Mouse (Mus musculus) spleen, embryonic (tissue): ENCODE results near the gene Elf2.

ENCODE experiments used
- CTCF ChIA-PET: fragments of 350-600 bp; sonication (Branson Sonifier 250); formaldehyde crosslinking; loops from one replicate; lab custom pipeline; 2022; lab: Charles Lee

Elf2 gene

DNA sequence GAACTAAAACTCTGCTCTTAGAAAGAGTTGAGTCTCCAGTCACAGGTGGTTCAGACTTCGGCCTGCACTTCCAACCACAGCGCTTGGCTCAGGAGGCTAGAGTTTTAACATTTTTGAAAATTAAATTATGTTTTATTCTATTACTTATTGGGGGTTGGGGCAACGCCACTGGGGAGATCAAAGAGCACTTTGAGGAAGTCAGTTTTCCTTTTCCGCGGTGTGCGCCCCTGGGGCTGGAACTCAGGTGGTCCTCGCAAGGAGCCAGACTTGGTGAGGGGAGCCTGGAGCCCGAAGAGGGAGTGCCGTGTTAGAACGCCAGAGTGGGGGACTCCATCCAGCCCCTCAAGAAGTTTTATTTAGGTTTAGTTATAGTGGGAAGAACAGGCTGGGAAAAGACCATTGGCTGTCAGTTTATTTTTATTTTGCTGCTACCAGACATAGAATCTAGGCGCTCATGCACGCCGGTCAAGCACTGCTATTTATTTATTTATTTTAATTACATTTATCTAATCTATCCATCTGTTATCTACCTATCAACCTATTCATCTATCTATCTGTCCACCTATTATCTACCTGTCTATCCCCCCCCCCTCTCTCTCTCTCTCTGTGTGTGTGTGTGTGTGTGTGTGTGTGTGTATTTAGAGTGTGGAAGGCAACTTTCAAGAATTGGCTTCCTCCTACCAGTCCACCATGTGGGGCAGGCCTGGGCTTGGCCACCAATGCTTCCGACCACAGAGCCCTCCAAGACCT lies 19.3 kb upstream of the Elf2 start:
- CTCF ChIA-PET, result interaction anchor here (0.6 to 0.7 kb wide), 2 partner anchors 32 to 123 kb away, joined by 3 read pairs; no protein-coding TSS in a partner anchor

DNA sequence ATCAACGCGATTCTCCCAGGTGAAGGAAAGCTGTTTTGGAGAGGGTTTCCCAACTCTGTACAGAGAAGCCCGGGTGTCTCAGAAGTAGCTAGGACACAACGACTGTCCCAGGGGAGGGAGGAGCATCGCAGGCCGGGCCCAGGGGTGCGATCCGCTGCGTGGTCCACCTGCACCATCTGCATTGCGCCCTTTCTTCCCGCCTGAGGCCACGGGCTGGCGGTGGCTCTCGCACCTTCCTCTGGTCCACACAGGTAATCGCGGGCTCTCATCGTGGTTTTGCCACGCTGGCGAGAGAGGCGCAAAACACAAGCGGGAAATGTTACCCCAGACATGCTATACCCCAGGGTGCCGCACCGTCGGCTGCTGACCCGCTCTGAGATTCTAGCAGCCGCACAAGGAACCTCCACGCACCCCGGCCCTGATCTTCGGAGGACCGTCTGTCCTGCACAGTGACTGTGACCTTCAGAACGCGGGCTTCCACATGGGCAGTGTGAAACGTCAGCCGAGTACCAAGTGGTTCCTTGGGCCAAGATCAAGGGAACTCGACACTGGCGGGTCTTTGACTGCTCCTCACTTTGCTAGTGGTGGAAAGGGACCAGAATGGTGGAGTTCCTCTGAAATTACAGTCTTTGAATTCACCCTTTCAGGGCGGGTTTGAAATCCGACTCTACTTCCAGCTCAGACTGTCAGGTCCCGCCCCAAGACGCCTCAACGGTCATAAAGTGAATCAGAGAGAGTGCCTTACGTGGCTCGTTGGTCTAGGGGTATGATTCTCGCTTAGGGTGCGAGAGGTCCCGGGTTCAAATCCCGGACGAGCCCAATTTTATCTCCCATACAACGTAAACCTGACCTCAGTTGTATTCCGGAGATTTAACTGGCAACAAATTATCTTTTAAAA lies 18.4 kb upstream of the Elf2 start:
- CTCF ChIA-PET, result interaction anchor here (0.6 kb wide), 1 partner anchor 45 kb away, joined by 3 read pairs; no protein-coding TSS in a partner anchor

DNA sequence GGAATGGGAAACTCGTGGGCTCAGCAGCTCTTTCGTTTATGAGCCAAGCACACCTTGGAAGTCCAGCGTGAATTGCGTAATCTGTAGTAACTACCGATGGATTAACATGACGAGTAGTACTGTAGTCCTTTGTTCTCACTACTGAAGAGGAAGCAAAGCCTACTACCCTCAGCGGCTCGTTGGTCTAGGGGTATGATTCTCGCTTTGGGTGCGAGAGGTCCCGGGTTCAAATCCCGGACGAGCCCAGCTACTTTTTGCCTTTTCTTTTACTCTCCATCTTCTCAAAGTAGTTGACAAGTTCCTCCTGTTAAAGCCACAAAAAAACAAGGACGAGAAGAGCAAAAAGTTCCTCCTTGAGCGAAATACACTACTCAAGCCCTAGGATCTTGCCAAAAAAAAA lies 17.7 kb upstream of the Elf2 start:
- CTCF ChIA-PET, result interaction anchor here (0.6 to 1.1 kb wide), 3 partner anchors 44 to 1913 kb away, joined by 3 to 15 read pairs (median 4); no protein-coding TSS in a partner anchor

DNA sequence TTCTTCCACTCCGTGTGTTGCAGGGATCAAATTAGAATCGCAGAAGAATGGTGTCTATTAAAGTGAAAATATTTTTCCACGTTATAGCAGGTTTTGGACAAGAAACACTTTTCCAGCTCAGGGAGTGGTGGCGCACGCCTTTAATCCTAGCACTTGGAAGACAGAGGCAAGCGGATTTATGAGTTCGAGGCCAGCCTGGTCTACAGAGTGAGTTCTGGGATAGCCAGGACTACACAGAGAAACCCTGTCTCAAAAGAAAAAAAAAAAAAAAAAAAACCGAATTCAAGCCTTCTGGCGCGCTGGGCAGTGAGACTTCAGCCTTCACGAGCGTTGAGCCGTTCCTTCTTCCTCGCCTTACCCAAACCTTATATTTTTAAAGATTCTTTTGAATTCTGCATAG lies 17.2 kb upstream of the Elf2 start:
- CTCF ChIA-PET, result interaction anchor here (0.6 to 1.1 kb wide), 4 partner anchors 18 to 1914 kb away, joined by 3 to 15 read pairs (median 4); no protein-coding TSS in a partner anchor

DNA sequence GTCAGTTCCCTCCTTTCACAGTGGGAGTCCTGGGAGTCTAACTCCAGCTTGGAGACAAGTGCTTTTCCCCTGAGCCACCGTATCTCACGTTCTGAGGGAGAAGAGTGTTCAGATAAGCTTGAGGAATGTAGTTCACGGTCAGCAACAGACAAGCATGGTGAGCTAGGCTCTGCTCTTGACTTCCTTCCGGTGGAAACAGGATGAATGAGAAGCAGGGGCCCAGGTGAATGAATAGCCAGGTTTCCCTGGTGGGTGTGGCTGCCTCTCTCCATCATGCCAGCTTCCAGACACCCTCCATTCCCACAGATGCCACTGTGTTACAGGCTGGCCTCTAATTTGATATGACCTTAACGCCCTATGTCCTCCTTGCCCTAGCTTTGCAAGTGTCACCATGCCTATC lies 16.6 kb upstream of the Elf2 start:
- CTCF ChIA-PET, result interaction anchor here (0.6 to 1.1 kb wide), 3 partner anchors 18 to 121 kb away, joined by 4 to 5 read pairs (median 4); no protein-coding TSS in a partner anchor

DNA sequence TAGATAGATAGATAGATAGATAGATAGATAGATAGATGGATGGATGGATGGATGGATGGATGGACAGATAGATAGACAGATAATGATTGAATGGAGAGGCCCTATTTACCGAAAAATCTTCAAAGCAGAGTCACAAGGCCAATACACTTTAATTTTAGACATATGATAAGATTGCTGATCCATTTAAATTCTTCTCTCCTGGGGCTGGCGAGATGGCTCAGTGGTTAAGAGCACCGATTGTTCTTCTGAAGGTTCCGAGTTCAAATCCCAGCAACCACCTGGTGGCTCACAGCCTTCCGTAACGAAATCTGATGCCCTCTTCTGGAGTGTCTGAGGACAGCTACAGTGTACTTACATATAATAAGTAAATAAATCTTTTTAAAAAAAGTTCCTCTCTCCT lies 14.5 kb upstream of the Elf2 start:
- CTCF ChIA-PET, result interaction anchor here (0.7 to 1.2 kb wide), 2 partner anchors 67 to 358 kb away, joined by 3 to 4 read pairs; no protein-coding TSS in a partner anchor

DNA sequence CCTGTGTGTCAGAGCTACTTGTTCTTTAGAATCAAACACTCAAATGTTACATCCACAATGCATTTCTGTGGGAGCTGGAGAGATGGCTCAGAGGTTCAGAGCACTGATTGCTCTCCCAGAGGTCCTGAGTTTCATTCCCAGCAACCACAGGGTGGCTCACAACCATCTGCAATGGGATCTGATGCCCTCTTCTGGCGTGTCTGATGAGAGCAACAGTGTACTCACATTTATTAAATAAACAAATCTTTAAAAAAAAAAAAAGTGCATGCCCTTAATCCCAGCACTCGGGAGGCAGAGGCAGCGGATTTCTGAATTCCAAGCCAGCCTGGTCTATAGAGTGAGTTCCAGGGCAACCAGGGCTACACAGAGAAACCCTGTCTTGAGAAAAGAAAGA lies 13.6 kb upstream of the Elf2 start:
- CTCF ChIA-PET, result interaction anchor here (0.7 to 2.1 kb wide), 4 partner anchors 11 to 357 kb away, joined by 3 to 7 read pairs (median 4); no protein-coding TSS in a partner anchor

DNA sequence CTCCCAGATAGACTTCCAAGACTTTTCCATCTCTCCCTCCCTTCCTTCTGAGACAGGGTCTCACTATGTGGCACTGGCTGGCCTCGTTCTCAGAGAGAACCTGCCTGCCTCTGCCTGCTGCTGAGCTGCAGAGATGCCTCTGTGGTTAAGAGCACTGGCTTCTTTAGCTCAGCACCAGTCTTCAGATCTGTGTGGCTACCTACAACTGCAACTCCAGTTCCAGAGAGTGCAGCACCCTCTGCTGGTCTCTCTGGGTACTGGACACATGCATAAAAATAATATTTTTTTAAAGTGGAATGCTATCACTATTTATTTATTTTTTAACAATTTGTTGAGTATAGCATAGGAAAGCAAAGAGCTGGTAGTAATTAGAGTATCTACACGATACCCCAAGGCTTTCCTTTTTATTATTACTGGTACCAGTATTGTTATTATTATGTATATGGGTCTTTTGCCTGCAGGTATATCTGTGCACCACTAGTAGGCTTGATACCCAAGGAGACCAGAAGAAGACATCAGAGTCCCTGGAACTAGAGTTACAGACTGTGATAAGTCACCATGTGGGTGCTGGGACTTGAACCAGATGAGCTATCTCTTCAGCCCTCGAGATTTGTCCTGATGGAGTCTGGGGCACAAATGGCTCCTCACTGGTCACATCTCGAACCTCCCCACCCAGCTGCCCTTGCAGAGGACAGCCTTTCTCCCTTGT lies 13.0 kb upstream of the Elf2 start:
- CTCF ChIA-PET, result interaction anchor here (1.0 to 2.1 kb wide), 4 partner anchors 12 to 65 kb away, joined by 3 to 7 read pairs (median 4); no protein-coding TSS in a partner anchor

DNA sequence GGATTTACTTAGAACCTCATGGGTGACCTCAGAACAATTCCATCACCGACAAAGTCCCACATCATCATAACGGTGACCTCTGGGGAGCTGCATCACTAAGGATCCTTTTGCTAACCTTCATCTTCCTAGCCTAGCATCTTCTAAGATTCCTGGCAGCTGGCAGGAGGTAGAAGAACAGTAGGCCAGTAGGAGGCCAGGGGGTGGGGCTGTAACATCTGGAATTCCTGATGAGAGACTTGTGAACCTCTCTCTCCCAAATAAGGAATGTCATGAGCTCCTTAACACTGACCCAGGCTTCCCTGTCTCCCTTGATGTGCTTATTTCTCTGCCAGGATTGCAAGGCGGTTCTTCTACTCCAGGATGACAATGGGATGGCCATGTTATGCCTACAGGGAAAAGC lies 10.3 kb upstream of the Elf2 start:
- CTCF ChIA-PET, result no interaction called here

DNA sequence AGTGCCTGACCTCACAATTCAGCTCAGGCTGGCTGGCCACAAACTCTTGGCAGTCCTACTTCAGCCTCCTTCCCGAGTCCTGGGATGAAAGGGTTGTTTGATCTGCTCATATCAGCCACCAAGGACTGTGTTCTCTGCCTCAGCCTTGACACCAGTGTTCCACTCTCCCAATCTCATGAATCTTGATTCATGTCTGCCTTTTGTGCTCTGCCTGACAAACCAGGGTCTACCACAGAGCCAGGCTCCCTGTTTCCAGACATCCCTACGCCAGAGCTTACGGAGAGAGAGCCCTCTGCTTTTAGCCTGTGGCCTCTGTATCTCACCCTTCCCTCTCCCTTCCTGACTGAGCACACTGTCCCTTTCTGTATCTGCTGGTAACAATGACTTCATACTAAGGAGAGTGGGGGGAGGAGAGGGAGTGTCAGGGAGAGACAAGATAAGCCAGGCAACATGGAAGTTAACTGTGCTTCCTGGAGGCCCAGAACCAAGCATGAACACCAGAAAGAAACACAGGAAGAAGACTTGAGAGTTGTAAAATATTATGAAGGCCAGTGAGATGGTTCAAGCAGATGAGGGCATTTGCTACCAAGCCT lies 8.3 kb upstream of the Elf2 start:
- CTCF ChIA-PET, result no interaction called here

DNA sequence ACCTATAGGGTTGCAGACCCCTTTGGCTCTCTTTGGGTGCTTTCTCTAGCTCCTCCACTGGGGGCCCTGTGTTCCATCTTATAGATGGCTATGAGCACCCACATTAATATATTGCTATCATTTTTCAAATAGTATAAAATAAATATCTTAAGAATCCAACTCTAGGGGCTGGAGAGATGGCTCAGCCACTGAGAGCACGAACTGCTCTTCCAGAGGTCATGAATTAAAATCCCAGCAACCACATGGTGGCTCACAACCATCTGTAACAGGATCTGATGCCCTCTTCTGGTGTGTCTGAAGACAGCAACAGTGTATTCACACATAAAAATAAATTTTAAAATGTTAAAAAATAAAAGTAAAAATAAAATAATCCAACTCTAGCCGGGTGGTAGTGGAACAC lies 4.6 kb upstream of the Elf2 start:
- CTCF ChIA-PET, result interaction anchor here (0.6 kb wide), 1 partner anchor 85 kb away, joined by 3 read pairs; no protein-coding TSS in a partner anchor

DNA sequence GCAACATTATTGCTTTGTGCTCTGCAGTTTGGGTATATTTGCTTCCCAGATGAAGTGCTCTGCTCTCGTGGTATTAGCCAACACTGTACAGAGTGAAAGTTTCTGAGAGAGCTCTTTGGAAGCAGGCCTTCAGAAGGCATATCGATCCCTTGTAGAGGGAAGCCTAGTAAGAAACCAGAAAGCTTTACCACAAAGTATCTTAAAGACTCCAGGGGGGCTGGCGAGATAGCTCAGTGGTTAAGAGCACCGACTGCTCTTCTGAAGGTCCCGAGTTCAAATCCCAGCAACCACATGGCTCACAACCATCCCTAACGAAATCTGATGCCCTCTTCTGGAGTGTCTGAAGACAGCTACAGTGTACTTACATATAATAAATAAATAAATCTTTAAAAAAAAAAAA lies 3.7 kb upstream of the Elf2 start:
- CTCF ChIA-PET, result interaction anchor here (0.6 kb wide), 1 partner anchor 85 kb away, joined by 3 read pairs; no protein-coding TSS in a partner anchor

DNA sequence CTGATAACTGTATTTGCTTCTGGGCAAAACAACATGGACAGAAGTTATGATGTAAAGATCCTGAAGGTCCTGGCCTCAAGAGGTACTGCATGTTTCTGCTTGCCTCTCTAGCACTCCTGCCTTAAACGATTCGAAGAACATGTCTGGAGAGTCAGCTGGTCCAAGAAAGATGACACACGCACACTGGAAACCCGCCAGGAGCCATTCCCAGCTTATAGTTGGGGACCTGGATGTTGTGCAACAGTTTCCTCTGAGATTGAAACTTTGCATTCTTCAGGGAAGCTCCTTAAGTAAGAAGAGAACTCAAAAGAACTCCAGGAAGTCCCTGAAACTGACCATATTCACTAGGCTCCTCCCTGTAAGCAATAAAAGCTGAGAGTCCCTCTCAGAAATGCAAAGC lies 2.8 kb upstream of the Elf2 start:
- CTCF ChIA-PET, result no interaction called here

DNA sequence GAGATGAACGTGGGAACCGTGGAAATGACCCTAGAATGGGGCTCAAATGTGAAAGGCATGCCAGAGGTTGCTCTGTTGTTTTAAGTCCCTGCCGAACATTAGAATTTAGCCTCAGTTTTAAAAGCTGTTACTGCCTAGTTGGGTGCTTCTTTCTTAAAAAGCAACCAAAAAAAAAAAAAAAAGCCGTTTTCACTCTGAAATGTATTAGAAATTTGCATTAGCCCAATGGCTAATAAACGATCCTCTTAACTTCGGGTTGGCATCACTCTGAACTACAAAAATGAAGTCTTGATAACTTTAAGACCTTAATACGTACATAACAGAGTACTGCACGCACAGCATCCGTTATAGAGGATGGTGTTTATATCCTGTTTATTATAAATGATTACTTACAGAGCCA lies 1.7 kb upstream of the Elf2 start:
- CTCF ChIA-PET, result interaction anchor here (0.6 to 1.0 kb wide), 2 partner anchors 13 to 27 kb away, joined by 3 to 4 read pairs; no protein-coding TSS in a partner anchor

DNA sequence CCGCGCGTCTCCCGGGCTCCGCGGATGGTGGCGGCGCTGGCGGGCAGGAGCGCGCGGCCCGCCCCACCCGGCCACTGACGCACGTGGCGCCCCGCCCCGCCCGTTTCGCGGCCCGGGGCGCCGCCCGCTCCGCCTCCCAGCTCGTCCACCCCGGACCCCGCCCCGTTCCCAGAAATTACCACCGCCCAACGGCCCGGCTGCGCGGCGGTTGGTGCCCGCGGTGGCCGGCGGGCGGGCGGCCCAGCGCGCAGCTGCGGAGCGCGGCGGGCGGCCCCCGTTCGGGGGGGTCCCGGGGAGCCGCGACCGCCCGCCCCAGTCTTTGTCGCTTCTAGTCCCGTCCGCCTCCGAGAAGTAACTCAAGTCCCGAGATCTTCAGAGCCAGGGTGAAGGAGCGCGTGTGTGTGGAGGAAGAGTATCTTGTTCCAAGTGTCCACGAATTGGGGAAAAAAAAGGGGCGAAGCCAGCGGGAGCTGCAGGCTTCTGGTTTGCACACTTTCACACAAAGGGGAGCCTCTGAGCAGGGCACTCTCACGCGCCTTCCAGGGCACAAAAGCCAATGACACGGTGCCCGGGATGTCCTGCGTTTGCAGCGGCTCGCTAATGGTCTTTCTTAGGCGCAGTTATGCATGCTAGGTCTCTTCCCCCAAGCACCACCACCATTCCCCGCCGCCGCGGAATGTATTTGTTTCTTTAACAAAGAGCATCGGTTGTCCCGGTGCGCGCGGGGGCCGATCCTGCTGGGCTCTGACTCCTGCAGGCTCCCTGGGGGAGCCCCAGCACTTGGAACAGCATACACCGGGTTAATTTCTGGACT lies 1.0 kb upstream of the Elf2 start:
- CTCF ChIA-PET, result interaction anchor here (0.6 kb wide), 1 partner anchor 13 kb away, joined by 4 read pairs; no protein-coding TSS in a partner anchor

DNA sequence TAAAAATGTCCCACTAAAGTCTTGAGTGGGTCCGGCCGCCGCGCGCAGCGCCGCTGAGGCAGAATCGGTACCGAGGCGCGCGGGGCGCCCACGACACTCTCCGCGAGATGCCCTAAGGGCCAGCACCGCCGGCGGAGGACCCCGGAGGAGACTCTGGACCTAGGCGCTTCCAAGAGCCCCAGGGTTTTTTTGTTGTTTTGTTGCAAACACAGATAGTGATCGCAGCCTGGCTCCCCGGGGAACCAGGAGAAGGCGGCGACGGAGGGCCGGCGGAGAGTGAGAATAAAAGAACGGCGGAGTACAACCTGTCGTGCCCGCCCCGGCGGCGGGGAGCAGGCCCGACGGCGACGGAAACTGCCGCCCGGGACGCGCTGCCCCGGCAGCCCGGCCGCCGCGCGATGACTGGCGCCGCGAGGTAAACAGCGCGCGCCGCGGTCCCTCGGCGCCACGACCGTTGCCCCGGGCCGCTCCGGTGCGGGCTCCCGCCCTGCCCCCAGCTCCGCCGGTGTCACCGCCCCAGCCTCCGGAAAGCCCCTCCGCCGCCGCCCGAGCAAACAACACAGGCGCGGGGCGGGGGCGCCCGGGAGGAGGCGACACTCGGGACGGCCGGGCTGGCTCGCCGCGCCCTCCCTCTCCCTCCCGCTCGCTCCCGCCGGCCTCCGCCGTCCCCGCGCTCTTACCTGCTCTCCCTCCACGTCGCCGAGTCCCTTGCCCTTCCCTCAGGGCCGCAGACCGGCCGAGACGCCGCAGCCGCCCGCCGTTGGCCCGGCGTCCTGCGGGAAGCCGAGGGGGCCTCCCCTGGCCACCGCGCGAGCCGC lies 520 bp downstream of the Elf2 start:
- CTCF ChIA-PET, result no interaction called here

DNA sequence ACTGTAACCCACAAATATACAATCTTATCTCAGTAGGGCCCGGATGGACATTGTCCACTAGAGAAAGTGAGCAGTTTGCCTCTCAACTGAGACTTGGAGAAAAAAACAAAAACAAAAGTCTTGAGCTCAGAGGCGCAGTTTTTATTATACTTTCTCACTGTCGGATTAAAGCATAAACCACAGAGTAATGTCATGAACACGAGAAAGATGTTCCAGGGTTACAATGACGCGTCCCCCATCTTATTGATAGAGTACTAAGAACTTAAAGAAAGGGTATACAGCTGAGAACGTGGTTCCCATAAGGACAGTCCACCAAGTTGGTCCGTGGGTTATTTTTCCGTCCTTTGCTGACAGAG lies 1.1 kb downstream of the Elf2 start:
- CTCF ChIA-PET, result no interaction called here

DNA sequence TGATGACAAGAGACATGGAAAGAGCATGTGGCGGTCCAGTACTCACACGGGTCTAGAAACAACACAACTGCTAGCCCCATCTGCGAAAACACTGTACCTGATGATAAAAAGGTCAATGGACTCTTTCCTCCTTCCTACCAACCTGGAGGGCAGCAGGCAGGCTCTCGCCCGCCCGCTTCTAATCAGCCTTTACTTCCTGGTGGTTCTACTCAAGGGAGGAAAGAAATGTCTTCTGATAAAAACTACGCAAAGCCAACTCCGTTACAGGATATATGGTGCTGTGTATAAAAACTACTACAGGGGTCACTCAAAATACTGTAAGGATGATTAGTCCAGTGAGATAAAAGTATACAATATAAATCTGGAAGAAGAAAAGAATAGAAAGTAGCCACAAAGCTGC lies 5.1 kb downstream of the Elf2 start:
- CTCF ChIA-PET, result no interaction called here

DNA sequence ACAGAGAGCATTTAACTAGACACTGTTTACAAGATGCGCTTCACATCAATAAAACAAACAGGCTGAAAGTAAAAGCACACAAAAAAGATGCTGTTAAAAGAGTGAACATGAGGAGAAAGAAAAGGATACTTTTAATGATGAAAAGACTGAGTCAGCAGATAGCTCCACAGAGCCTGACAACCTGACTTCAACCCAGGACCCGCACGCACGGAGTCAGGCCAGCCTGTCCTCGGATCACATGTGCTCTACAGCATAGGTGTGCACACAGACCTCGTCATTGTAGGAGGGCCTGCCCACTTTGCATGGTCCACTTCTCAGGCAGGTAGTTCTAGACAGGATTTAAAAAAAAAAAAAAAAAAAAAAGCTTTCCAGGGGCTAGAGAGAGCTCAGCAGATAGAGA lies 6.5 kb downstream of the Elf2 start:
- CTCF ChIA-PET, result interaction anchor here (0.6 kb wide), 1 partner anchor 44 kb away, joined by 3 read pairs; no protein-coding TSS in a partner anchor
